Mouse (Mus musculus) embryonic facial prominence, embryonic 11.5 days (tissue): ENCODE data around the gene Gm10799. TPM values are rescaled to one million over a fixed set of nuclear protein-coding genes. Genes with fewer than 3 reads are reported as not detected.
"Not testable (repeated sequence)": the region's sequence is repeated elsewhere in the genome, so short reads cannot be mapped to it uniquely, and the experiment has no call there.

Source experiments
- ATAC-seq: fragments of 200-750 bp; cut with Nextera tagmentation; replicated peaks from 2 replicates; pipeline ENCODE4 v1.8.0; 2017; ENCODE audit warnings: low read depth; ENCODE audit not compliant: insufficient number of reproducible peaks, low FRiP score, low TSS enrichment
- DNase-seq: peaks from one replicate; pipeline ENCODE4 v3.0.0-alpha.2; 2015; ENCODE audit warnings: low spot score
- H3K27ac ChIP-seq: fragments of 300-500 bp; sonication (generic); replicated peaks from 2 replicates; pipeline ENCODE4 v1.5.1; 2014; ENCODE audit warnings: mild to moderate bottlenecking, low read depth, low read length, control low read depth
- H3K27me3 ChIP-seq: fragments of 300-500 bp; sonication (generic); 2 replicates; pipeline ENCODE4 v1.6.1; 2014; ENCODE audit warnings: mild to moderate bottlenecking, low read length, moderate library complexity, mixed read lengths; ENCODE audit not compliant: control insufficient read depth, insufficient read depth
- H3K36me3 ChIP-seq: fragments of 300-500 bp; sonication (generic); replicated peaks from 2 replicates; pipeline ENCODE4 v1.6.1; 2014; ENCODE audit warnings: low read depth, mild to moderate bottlenecking, low read length, moderate library complexity, mixed read lengths; ENCODE audit not compliant: control insufficient read depth, insufficient read depth
- H3K4me1 ChIP-seq: fragments of 300-500 bp; sonication (generic); 2 replicates; pipeline ENCODE4 v1.6.1; 2014; ENCODE audit warnings: low read length, mixed read lengths; ENCODE audit not compliant: control insufficient read depth, insufficient read depth
- H3K4me2 ChIP-seq: fragments of 300-500 bp; sonication (generic); 2 replicates; pipeline ENCODE4 v1.6.1; 2014; ENCODE audit warnings: low read depth, mild to moderate bottlenecking, control low read depth, low read length, moderate library complexity
- H3K4me3 ChIP-seq: fragments of 300-500 bp; sonication (generic); 2 replicates; pipeline ENCODE4 v1.5.1; 2014; ENCODE audit warnings: low read depth, low read length, control low read depth
- H3K9ac ChIP-seq: fragments of 300-500 bp; sonication (generic); replicated peaks from 2 replicates; pipeline ENCODE4 v1.6.1; 2014; ENCODE audit warnings: mild to moderate bottlenecking, control low read depth, low read length
- H3K9me3 ChIP-seq: fragments of 300-500 bp; sonication (generic); replicated peaks from 2 replicates; pipeline ENCODE4 v1.6.1; 2016; ENCODE audit warnings: mild to moderate bottlenecking, low read length, inconsistent platforms, mixed read lengths; ENCODE audit not compliant: control insufficient read depth
- WGBS: fragments of 180-500 bp; shearing (Covaris S2); extraction: QIAGEN DNeasy Blood & Tissue Kit; methylation state at CpG from one replicate; pipeline ENCODE4 v1.1.7; 2014; 5-methylcytosine and 5-hydroxymethylcytosine counted together
- polyA plus RNA-seq: library from polyadenylated mRNA; unstranded; fragments of >200 nt; fragmentation: Nextera tagmentation; extraction: Ambion mirVana; gene quantifications from 2 replicates; pipeline ENCODE4 v1.2.1, GENCODE M21; 2014

Gm10799 gene
- polyA plus RNA-seq = not detected in 2 replicates

DNA sequence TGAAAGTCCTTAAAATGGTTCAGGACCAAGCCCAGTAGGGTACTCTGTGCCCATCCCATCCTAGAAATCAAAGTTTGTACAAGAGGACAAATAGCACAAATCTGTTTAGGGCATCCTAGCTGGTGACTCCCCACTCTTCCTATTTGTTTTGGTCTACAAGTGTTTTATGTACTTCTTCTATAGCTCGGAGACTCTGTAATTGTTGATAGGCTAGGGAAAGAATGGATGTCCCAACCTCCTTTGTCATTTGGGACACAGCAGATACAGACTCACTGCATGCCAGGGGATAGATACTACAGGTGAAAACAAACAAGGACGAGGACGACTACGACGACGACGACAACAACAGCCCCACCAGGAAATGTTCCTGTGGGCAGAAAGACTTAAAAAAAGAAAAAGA is at the start of gene Gm10799:
Gm10799 (minus strand) TSS at position 101 of the 400 bp plus-strand sequence.
- ATAC-seq, H3K27ac ChIP-seq, H3K27me3 ChIP-seq, H3K9me3 ChIP-seq, H3K9ac ChIP-seq, H3K4me1 ChIP-seq, DNase-seq, H3K4me3 ChIP-seq, H3K4me2 ChIP-seq, H3K36me3 ChIP-seq: not testable (repeated sequence)
- WGBS = 84% methylated on average over 7 of the region's 7 CpGs

DNA sequence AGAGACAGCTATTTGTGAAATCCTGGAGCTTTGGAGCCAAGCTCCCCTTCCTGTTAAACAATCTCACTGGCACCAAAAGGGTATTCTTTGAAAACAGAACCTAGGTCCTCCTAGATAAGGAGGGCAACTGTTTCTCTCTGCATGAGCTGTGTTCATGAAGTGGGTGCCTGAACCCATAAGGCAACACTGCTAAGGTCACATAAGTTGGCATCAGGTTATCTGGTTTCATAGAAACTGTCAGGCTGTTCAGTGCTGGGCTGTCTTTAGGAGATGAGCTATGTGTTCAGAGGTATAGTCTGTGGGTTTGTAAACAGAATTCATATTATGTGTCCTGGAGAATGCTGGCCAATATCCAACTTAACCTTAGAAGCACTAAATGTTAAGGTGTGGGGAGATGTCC is 48.8 kb upstream of the Gm10799 start:
- H3K4me3 ChIP-seq, H3K9me3 ChIP-seq, DNase-seq, H3K4me1 ChIP-seq, H3K9ac ChIP-seq, H3K27me3 ChIP-seq, ATAC-seq, H3K27ac ChIP-seq, H3K36me3 ChIP-seq, H3K4me2 ChIP-seq: not testable (repeated sequence)

DNA sequence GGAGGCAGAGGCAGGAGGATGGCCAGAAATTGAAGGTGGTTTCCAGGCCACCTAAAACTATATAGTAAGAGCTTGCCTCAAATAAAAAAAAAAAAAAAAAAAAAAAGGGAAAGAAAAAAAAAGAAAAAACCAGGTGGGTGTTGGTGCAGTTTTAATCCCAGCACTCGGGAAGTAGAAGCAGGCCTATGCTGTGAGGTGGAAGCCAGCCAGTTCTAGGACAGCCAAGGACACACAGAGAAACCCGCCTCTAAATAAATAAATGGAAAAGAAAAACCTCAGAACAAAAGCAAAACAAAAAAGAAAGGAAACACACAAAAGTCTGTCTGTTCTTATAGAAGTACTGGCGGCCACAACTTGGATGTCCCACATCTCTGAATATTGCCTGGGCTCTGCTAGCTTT is 46.5 kb upstream of the Gm10799 start:
- ATAC-seq (no peak), DNase-seq (no peak)
- Histone ChIP-seq H3K4me1 (no peaks in the 10 kb centered on the region), H3K9me3 (no peaks in the 10 kb centered on the region), H3K27ac (no peak overlapping the region), H3K27me3 (no peaks in the 10 kb centered on the region), H3K9ac (no peak overlapping the region), H3K4me2 (no peak overlapping the region), H3K36me3 (no peaks in the 10 kb centered on the region), H3K4me3 (no peak overlapping the region)
- 84% methylated on average over 3 of the region's 3 CpGs for WGBS

DNA sequence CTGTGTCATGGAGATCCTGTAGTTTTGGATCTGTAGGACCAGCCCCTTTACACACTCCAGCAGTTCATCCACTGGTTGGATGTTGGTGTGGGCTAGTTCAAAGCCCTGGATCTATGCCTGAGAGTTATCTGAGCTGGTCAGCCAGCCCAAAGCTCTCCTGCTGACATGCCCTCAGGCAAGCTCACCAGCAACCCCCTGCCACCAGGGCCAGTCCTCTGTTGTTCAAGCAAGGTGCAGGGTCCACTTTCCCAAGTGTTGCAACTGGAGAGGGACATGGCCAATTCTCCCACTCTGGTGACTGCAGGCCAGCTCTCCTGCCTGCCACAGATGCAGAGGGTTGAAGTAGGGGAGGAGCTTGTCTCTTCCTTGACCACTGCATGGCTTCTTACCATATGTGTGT is 45.2 kb upstream of the Gm10799 start:
- not testable (repeated sequence) for H3K27ac ChIP-seq, H3K36me3 ChIP-seq, DNase-seq, H3K4me2 ChIP-seq, H3K27me3 ChIP-seq, H3K4me3 ChIP-seq, H3K9me3 ChIP-seq, H3K9ac ChIP-seq, H3K4me1 ChIP-seq, ATAC-seq

DNA sequence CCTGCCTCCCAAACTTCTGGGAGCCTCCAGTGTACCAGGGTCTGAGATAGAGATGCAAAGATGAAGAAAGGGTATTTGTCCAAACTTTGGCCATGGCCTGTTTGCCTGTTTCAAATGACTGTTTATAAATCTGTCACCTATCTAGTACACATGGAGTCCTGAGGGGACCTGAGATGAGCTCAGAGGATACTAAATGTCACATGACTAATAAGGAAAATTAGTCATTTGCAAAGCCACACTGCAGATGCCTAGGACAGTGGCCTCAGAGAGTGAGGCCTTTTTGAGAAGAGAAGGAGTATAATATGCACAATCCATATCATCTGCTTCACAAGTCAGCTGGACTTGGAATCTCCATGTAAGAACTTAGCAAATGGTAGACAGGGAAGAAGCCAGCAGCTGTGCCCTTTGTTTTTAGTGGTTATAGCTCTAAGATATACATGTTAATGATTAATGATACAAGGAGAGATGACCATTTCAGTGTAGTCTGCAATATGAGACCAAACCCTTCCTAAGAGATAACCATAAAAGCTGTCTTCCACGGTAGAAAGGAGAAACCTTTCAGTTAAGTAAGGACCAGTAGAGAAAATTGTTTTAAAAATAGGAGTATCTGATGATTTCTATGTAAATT is 42.9 kb upstream of the Gm10799 start:
- H3K9ac ChIP-seq, H3K36me3 ChIP-seq, H3K4me3 ChIP-seq, H3K27me3 ChIP-seq, H3K27ac ChIP-seq, H3K4me1 ChIP-seq, H3K4me2 ChIP-seq, DNase-seq, H3K9me3 ChIP-seq, ATAC-seq: not testable (repeated sequence)
- no CpG with 5 or more reads among the region's 1 CpGs for WGBS

DNA sequence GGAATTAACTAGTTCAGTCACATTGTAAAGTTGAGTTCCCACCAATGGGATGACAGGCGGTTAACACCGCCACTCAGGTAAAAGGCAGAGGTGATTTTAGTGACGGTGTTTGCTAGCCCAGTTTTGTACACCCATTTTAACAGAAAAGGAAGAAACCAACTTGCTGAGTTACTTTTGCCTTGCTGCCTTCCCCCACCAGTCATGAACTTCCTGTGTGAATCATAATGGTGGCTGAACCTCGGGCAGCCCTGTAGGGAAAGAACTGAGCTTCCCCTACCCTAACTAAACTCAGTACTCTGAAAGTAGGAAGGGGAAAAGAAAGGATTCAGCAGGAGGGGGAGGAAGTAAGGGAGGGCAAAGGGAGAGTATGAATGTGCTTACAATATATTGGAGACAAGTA is 41.7 kb upstream of the Gm10799 start:
- ATAC-seq = no peak
- WGBS = 89% methylated on average over 4 of the region's 4 CpGs
- no peak for DNase-seq

DNA sequence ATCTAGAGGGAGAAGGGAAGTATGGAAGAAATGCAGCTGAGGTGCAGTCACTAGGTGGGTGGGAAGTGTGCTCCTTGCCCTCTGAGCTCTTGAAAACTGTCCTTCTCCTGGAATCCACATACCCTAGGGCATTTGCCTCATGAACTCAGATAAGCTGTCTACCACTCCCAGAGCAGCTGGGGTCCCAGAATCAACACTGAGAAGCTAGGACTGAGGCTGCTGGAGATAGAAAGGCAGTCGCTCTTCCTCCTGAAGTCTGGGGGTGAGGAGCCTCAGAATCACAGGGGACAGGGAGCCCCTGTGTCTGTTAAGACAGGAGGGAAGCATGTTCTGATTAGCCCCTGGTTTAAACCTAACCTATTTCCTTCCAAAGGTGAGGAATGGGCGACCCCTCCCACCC is 41.2 kb upstream of the Gm10799 start:
- no peak overlapping the region for H3K27ac ChIP-seq
- H3K4me2 ChIP-seq = no peak overlapping the region
- no peaks in the 10 kb centered on the region for H3K36me3 ChIP-seq
- 65% methylated on average over 2 of the region's 2 CpGs for WGBS
- no peaks in the 10 kb centered on the region for H3K4me1 ChIP-seq
- H3K9ac ChIP-seq = no peak overlapping the region
- DNase-seq (no peak), ATAC-seq (no peak)
- no peaks in the 10 kb centered on the region for H3K9me3 ChIP-seq
- H3K4me3 ChIP-seq = no peak overlapping the region
- no peaks in the 10 kb centered on the region for H3K27me3 ChIP-seq

More for the DNA sequence above, 41.7 kb upstream of the Gm10799 start:
- H3K27me3 ChIP-seq = no peaks in the 10 kb centered on the region
- no peak overlapping the region for H3K4me2 ChIP-seq
- H3K4me3 ChIP-seq = no peak overlapping the region
- no peak overlapping the region for H3K27ac ChIP-seq
- H3K9ac ChIP-seq = no peak overlapping the region
- no peaks in the 10 kb centered on the region for H3K36me3 ChIP-seq
- H3K9me3 ChIP-seq = no peaks in the 10 kb centered on the region
- H3K4me1 ChIP-seq = no peaks in the 10 kb centered on the region

DNA sequence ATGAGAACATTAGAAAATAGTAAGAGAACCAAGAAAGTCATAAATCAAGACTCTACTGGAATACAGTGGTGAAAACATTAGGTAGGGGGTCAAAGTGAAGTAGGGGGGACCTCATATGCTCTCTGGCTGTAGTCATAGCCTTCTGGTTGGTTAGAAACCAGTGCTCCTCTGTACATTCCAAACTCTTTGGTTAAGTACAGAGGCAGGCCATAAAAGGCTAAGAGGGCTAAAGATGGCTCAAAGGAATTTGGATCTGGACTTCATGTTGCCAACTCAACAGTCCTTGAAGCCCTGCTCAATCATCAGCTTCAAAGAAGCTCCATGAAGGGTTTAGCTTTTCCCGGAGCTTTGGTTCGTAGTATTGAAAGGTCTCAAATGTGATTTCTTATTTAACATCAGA is 40.7 kb upstream of the Gm10799 start:
- H3K27me3 ChIP-seq, H3K4me1 ChIP-seq, H3K9me3 ChIP-seq, H3K4me2 ChIP-seq, ATAC-seq, H3K36me3 ChIP-seq, DNase-seq, H3K4me3 ChIP-seq, H3K9ac ChIP-seq, H3K27ac ChIP-seq: not testable (repeated sequence)
- WGBS = 93% methylated on average over 2 of the region's 2 CpGs
